Mouse (Mus musculus) E14TG2a.4 (cell line): ENCODE data around the gene Cacna1d.

Source experiments
- H3K27me3 ChIP-seq: 2 replicates; pipeline ENCODE4 v1.6.1; 2014; ENCODE audit warnings: low read length, control low read depth; ENCODE audit not compliant: insufficient read depth
- H3K36me3 ChIP-seq: 2 replicates; pipeline ENCODE4 v1.6.1; 2014; ENCODE audit warnings: low read length, control low read depth; ENCODE audit not compliant: insufficient read depth
- H3K4me1 ChIP-seq: replicated peaks from 2 replicates; pipeline ENCODE4 v1.6.1; 2014; ENCODE audit warnings: low read depth, low read length, control low read depth
- H3K4me3 ChIP-seq: replicated peaks from 2 replicates; pipeline ENCODE4 v1.5.1; 2014; ENCODE audit warnings: mild to moderate bottlenecking, low read length
- H3K9me3 ChIP-seq: 2 replicates; pipeline ENCODE4 v1.6.1; 2014; ENCODE audit warnings: low read length, control low read depth
- CTCF ChIP-seq: conservative IDR thresholded peaks from 2 replicates; pipeline ENCODE4 v1.5.1; 2014; ENCODE audit warnings: low read length
- NANOG ChIP-seq: IDR thresholded peaks from 2 replicates; pipeline ENCODE4 v1.6.1; 2014; ENCODE audit warnings: borderline replicate concordance, low read length, mixed read lengths
- POU5F1 ChIP-seq: IDR thresholded peaks from 2 replicates; pipeline ENCODE4 v1.6.1; 2014; ENCODE audit warnings: low read length, borderline replicate concordance

Gene Cacna1d

DNA sequence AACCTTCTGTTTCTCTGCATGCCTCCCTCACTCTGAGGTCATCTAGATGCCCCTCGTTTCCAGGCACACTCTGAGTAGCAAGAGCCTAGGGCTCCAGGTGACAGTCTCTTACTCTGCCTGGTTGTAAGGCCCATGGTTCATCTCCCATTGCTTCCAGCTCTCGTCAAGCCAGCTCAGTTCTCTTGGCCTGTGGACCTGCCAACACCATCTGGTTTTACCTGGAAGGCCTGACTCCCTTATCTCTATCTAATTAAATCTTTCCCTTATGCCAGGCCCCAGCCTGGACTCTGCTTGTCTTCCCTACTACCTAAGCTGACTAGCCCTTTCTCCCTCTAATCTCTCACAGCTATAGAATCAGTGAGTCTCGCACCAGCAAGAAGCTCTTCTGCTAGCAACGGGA, 124.2 kb downstream of the Cacna1d start:
- Histone ChIP-seq H3K27me3 (no peaks in the 10 kb centered on the region), H3K36me3 (no peaks in the 10 kb centered on the region), H3K9me3 (no peaks in the 10 kb centered on the region), H3K4me3 (no peak overlapping the region), H3K4me1 (no peaks in the 10 kb centered on the region)
- TF ChIP-seq NANOG (no peak), CTCF (no peak), POU5F1 (no peak)

DNA sequence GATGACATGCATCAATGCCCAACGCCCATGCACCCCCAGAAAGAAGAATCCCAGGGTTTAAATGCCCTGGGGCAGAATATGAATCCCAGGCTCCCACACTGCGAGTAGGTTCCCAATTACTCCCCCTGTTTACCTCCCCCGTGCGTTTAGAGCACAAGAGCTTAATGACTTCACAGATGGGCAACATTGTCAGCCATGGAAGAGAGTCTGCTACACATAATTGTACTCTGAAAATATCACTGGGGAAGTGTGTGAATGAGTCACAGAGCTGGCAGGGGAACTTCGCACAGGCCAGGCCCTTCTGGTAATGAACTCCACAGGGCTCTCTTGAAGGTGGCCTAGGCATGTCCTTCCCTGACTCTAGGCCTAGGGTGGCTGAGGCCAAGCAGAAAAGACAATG, 125.4 kb downstream of the Cacna1d start:
- H3K4me3 ChIP-seq, result no peak overlapping the region
- H3K27me3 ChIP-seq, result no peaks in the 10 kb centered on the region
- H3K9me3 ChIP-seq, result peaks cover 4% of the 10 kb centered on the region; the same call in 1 of the 2 replicates
- H3K36me3 ChIP-seq, result no peaks in the 10 kb centered on the region
- no peaks in the 10 kb centered on the region for H3K4me1 ChIP-seq
- no peak for TF ChIP-seq POU5F1
- no peak for TF ChIP-seq NANOG
- TF ChIP-seq CTCF, result no peak

DNA sequence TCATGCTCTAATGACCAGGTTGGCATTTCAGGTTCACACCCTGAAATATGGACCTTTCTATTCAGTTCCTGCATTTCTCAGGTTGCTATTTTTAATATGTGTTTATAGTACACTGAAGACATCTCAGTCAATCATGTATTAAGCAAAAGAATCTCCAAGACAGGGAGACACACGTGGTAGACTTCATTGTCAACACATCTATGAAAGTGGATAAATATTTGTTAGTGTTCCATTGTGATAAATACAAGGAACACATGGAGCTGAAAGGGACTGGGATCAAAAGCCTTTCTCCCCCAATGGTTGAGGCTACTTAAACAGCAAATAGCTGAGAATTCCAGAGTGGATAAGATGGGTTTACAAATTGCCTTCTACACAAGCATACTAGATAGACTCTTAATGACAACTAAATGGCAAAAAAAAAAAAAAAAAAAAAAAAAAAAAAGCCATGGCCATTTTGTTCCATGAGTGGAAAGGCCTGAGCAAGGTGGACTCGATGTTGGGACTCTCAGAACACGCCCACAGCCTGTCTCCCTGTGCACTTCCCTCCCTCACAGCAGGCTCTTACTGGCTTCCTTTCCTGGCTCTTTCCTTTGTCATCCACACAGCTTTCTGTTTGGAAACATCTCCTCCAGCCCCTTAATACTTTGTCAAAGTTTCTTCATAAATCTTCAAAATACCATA, 127.6 kb downstream of the Cacna1d start:
- no peaks in the 10 kb centered on the region for H3K27me3 ChIP-seq
- H3K4me3 ChIP-seq, result no peak overlapping the region
- H3K9me3 ChIP-seq, result peaks cover 8% of the 10 kb centered on the region; the same call in 1 of the 2 replicates
- H3K4me1 ChIP-seq, result no peaks in the 10 kb centered on the region
- no peak for TF ChIP-seq NANOG
- no peak for TF ChIP-seq CTCF
- no peak for TF ChIP-seq POU5F1
- H3K36me3 ChIP-seq, result no peaks in the 10 kb centered on the region

DNA sequence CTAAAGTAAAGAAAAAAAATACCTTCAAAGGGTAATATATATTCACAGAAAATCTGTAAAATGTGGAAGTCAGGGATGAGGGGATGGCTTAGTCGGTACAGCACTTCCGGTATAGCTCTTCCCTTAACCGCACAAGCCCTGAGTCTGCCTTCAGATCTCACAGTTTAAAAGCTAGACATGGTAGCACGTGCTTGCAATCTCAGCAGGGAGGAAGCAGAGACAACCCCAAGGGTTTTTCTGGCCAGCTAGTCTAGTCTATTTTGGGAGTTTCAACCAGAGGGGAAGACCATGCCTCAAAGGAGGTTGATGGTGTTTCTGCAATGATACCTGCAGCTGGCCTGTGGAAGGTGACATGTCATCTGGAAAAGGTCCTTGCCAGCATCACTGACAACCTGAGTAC, 128.9 kb downstream of the Cacna1d start:
- Histone ChIP-seq H3K4me1 (no peaks in the 10 kb centered on the region), H3K27me3 (no peaks in the 10 kb centered on the region; the same call in 1 of the 2 replicates), H3K4me3 (no peak overlapping the region), H3K9me3 (peaks cover 8% of the 10 kb centered on the region; the same call in 1 of the 2 replicates), H3K36me3 (no peaks in the 10 kb centered on the region)
- no peak for TF ChIP-seq CTCF
- TF ChIP-seq POU5F1, result no peak
- no peak for TF ChIP-seq NANOG

DNA sequence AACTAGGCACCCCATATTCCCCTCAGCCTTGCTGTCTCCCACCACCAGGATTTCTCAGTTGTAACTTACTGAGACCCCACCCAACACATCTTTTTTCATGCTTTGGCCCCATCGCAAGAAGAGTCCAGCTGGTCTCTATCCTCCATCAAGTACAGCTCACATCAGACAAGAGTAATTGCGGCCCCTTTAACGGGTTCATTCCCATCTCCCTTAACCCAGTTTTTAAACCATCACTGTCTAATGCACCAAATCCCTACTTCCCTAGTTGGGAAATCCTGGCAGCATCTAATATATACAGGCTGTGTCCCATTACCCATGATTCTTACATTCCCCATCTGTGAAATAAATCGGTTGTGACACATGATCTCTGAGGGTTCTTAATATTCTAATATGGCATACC, 130.8 kb downstream of the Cacna1d start:
- Histone ChIP-seq H3K9me3 (peaks cover 8% of the 10 kb centered on the region; the same call in 1 of the 2 replicates), H3K36me3 (no peaks in the 10 kb centered on the region), H3K4me3 (no peak overlapping the region), H3K27me3 (peaks cover 9% of the 10 kb centered on the region), H3K4me1 (no peaks in the 10 kb centered on the region)
- no peak for TF ChIP-seq NANOG
- no peak for TF ChIP-seq POU5F1
- no peak for TF ChIP-seq CTCF

DNA sequence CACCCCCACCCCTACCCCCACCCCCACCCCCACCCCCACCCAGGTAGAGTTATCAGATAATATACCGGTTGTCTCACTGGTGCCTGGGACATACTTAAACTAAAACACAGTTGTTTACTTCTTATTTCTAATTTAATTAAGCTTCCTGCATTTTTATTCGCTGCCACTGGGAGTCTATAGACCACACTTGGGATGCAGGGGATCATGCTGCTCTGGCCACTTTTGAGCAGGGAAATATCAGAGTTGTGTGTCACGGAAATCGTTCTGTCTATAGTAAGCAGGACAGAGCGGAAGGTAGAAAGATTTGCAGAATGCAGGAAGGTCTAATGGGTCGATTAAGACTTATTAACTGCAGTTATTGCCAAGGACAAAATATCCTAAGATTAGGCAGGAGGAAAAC, 131.3 kb downstream of the Cacna1d start:
- no peaks in the 10 kb centered on the region for H3K4me1 ChIP-seq
- H3K27me3 ChIP-seq, result peaks cover 14% of the 10 kb centered on the region
- H3K9me3 ChIP-seq, result peaks cover 8% of the 10 kb centered on the region; the same call in 1 of the 2 replicates
- TF ChIP-seq CTCF (no peak), POU5F1 (no peak), NANOG (no peak)
- H3K4me3 ChIP-seq, result no peak overlapping the region
- H3K36me3 ChIP-seq, result no peaks in the 10 kb centered on the region

DNA sequence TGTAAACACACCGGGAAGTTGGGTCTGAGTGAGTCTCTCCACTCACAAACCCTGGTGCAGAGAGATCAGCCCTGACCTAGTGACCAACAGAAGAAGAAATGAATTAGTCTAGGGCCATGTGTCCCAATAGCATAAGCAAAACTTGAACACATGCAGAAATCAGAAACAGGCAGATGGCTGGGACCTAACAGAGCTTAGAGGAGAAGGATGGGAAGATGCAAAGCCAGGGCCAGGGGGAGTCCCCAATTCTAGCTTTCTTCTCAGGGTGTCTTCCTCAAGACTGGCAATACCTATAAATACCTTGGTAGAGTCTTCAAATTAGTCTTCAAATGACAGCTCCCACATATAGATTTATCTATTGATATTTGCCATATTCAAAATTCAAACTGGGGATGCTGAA, 133.2 kb downstream of the Cacna1d start:
- H3K27me3 ChIP-seq, result peaks cover 28% of the 10 kb centered on the region
- TF ChIP-seq CTCF (no peak), NANOG (no peak), POU5F1 (no peak)

DNA sequence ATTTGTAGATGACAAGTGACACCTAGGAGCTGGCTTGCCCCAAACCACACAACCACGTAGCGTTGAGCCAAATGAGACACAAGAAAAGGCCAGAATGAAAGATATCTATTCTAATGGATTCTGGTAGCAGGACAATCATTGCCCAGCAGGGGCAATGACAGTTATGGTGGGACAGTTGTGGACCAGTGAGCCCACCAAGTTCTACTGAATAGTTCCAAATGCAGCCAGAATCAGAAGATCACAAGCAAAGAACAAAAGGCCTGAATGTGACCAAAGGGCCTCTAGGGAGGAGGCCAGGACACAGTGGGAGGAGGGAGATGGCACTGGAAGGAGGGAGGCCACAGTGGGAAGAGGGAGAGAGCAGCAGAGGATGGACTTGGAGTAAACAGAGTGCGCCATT, 134.8 kb downstream of the Cacna1d start:
- no peak for TF ChIP-seq CTCF
- no peak for TF ChIP-seq POU5F1
- TF ChIP-seq NANOG, result no peak
- peaks cover 44% of the 10 kb centered on the region for H3K27me3 ChIP-seq
- no peak overlapping the region for H3K4me3 ChIP-seq
- no peaks in the 10 kb centered on the region for H3K36me3 ChIP-seq
- H3K4me1 ChIP-seq, result peaks cover 12% of the 10 kb centered on the region
- peaks cover 13% of the 10 kb centered on the region for H3K9me3 ChIP-seq

More for the DNA sequence above, 133.2 kb downstream of the Cacna1d start:
- H3K4me1 ChIP-seq, result no peaks in the 10 kb centered on the region; the same call in 1 of the 2 replicates
- no peaks in the 10 kb centered on the region for H3K36me3 ChIP-seq
- no peak overlapping the region for H3K4me3 ChIP-seq
- H3K9me3 ChIP-seq, result peaks cover 13% of the 10 kb centered on the region
